Mouse (Mus musculus) urinary bladder, postnatal 14 days (tissue): ENCODE measurements at regions not wholly inside any gene's neighbourhood (a gene's known extent, or its start where the extent isn't known, plus 50 kb on each side); places are given as distances from the start of the nearest gene placed in this dataset.

ENCODE experiments used
- DNase-seq: peaks from one replicate; pipeline ENCODE4 v3.0.0; 2021; ENCODE audit warnings: low spot score

- DNase-seq = no peak
These were observed 211.7 kb downstream of the Rchy1 start for GRCm38 (mm10) chr5:91751168-91751567.

- no peak for DNase-seq
These were observed 216.8 kb downstream of the Rchy1 start for GRCm38 (mm10) chr5:91746077-91746476.

- DNase-seq = no peak
These were observed 218.5 kb downstream of the Rchy1 start for GRCm38 (mm10) chr5:91744389-91744788.

- DNase-seq = peak; percentile 14
These were observed 222.7 kb downstream of the Rchy1 start for GRCm38 (mm10) chr5:91740159-91740537.

GRCm38 (mm10) chr5:91739433-91740158, 222.2 kb downstream of the Parm1 start:
- peak; percentile 80 for DNase-seq

GRCm38 (mm10) chr5:91732002-91732401, 214.6 kb downstream of the Parm1 start:
- no peak for DNase-seq

- no peak for DNase-seq
These were observed 213.7 kb downstream of the Parm1 start for GRCm38 (mm10) chr5:91731155-91731554.

- peak; percentile 61 for DNase-seq
These were observed 212.5 kb downstream of the Parm1 start for GRCm38 (mm10) chr5:91729868-91730267.

GRCm38 (mm10) chr5:91729415-91729814, 212.0 kb downstream of the Parm1 start:
- DNase-seq = no peak

GRCm38 (mm10) chr5:91727448-91727847, 210.0 kb downstream of the Parm1 start:
- DNase-seq = no peak

GRCm38 (mm10) chr5:91726118-91726500, 208.7 kb downstream of the Parm1 start:
- DNase-seq = no peak

- DNase-seq = no peak
These were observed 208.1 kb downstream of the Parm1 start for GRCm38 (mm10) chr5:91725380-91726117.

GRCm38 (mm10) chr5:91724881-91725280, 207.5 kb downstream of the Parm1 start:
- DNase-seq = no peak

- DNase-seq = no peak
These were observed 206.0 kb downstream of the Parm1 start for GRCm38 (mm10) chr5:91723416-91723815.

- no peak for DNase-seq
These were observed 205.6 kb downstream of the Parm1 start for GRCm38 (mm10) chr5:91722982-91723381.

GRCm38 (mm10) chr5:91722403-91722802, 205.0 kb downstream of the Parm1 start:
- DNase-seq = no peak

GRCm38 (mm10) chr5:91721231-91722096, 204.0 kb downstream of the Parm1 start:
- no peak for DNase-seq

- no peak for DNase-seq
These were observed 195.6 kb downstream of the Parm1 start for GRCm38 (mm10) chr5:91713020-91713419.

- DNase-seq = no peak
These were observed 192.3 kb downstream of the Parm1 start for GRCm38 (mm10) chr5:91709494-91710286.

GRCm38 (mm10) chr5:91708149-91708548, 190.7 kb downstream of the Parm1 start:
- DNase-seq = no peak

- no peak for DNase-seq
These were observed 179.7 kb downstream of the Parm1 start for GRCm38 (mm10) chr5:91697075-91697474.

- no peak for DNase-seq
These were observed 179.1 kb downstream of the Parm1 start for GRCm38 (mm10) chr5:91696532-91696931.
